In the genomic region with DNA sequence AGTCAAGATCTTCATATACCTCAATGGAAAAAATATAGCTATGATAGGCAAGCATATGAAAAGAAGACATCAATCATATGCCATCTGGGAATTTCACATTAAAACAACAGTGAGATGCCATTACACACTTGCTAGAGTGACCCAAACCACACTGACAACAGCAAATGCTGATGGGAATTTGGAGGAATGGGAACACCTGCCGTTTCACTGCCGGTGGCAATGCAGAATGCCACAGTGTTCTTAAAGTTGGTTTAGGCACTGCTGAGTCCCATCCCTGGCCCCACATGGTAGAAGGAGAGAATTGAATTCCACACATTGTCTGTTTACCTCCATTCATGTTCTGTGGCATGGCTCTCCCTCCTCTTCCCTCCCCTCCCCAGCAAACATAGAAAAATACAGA, we compare ENCODE assay signal across 4 mouse cellular contexts.
"Had no signal": no experiment of that assay in that cellular context is flagged by ENCODE, and none has a peak within 500 bp of the region (broad histone marks: within the 10 kb centered on the region; RNA-seq: fewer than 3 reads in every experiment).

No protein-coding gene starts in this region.

- H3K9ac ChIP-seq: neural tube, embryonic 13.5 days; neural tube, embryonic 15.5 days; stomach, embryonic 15.5 days had no signal

- H3K27me3 ChIP-seq: neural tube, embryonic 13.5 days; neural tube, embryonic 15.5 days; stomach, embryonic 15.5 days had no signal

- H3K9me3 ChIP-seq: neural tube, embryonic 13.5 days; neural tube, embryonic 15.5 days; stomach, embryonic 15.5 days had no signal

- H3K4me3 ChIP-seq: neural tube, embryonic 13.5 days; neural tube, embryonic 15.5 days; stomach, embryonic 15.5 days had no signal

- H3K36me3 ChIP-seq: neural tube, embryonic 13.5 days; neural tube, embryonic 15.5 days; stomach, embryonic 15.5 days had no signal

- H3K4me1 ChIP-seq: neural tube, embryonic 13.5 days; neural tube, embryonic 15.5 days; stomach, embryonic 15.5 days had no signal

- H3K4me2 ChIP-seq: neural tube, embryonic 13.5 days; neural tube, embryonic 15.5 days; stomach, embryonic 15.5 days had no signal

- H3K27ac ChIP-seq: neural tube, embryonic 13.5 days; neural tube, embryonic 15.5 days; stomach, embryonic 15.5 days; stomach, postnatal 0 days had no signal
